Mouse (Mus musculus) liver, embryonic 14.5 days (tissue): ENCODE results near the gene Mmp10.

Experiments
- CTCF ChIP-seq: IDR thresholded peaks from 2 replicates; pipeline ENCODE4 v1.5.1; 2016; ENCODE audit warnings: antibody characterized with exemption, low read depth, control low read depth
- EP300 ChIP-seq: IDR thresholded peaks from 2 replicates; pipeline ENCODE4 v1.6.1; 2016; ENCODE audit warnings: antibody characterized with exemption, low read depth

DNA sequence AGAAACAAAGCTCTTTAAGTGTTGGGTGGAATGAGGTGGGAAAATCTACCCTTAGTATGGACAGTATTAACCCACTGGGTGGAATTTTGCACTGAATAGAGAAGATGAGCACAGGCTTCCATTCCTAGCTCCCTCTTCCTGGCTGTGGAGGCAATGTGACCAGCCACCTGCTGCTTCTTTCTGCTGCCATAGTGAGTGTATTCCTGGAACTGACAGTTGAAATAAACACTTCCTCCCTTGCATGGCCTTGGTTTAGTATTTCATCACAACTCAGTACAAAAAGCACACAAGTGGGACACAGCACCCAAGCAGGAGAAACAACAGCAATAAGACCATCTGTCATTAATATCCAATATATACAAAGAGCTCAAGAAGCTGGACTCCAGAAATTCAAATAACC lies 49.8 kb downstream of the Mmp10 start:
- TF ChIP-seq EP300 (no peak), CTCF (no peak)
